Mouse (Mus musculus) stomach, embryonic 16.5 days (tissue): ENCODE results near the gene Gstm3. TPM values are rescaled to one million over a fixed set of nuclear protein-coding genes. Genes with fewer than 3 reads are reported as not detected.
"Not testable (repeated sequence)": the region's sequence is repeated elsewhere in the genome, so short reads cannot be mapped to it uniquely, and the experiment has no call there.

Experiments used
- ATAC-seq: fragments of 200-750 bp; cut with Nextera tagmentation; 2 replicates; pipeline ENCODE4 v1.8.0; 2017; ENCODE audit warnings: moderate number of reproducible peaks, moderate TSS enrichment; ENCODE audit not compliant: insufficient read depth, low FRiP score
- H3K27ac ChIP-seq: fragments of 300-500 bp; sonication (generic); 2 replicates; pipeline ENCODE4 v1.5.1; 2014; ENCODE audit warnings: low read length
- H3K27me3 ChIP-seq: fragments of 300-500 bp; sonication (generic); 2 replicates; pipeline ENCODE4 v1.6.1; 2014; ENCODE audit warnings: low read length, control low read depth, mixed read lengths; ENCODE audit not compliant: control insufficient read depth, insufficient read depth
- H3K36me3 ChIP-seq: fragments of 300-500 bp; sonication (generic); 2 replicates; pipeline ENCODE4 v1.6.1; 2014; ENCODE audit warnings: low read length; ENCODE audit not compliant: control insufficient read depth, insufficient read depth
- H3K4me1 ChIP-seq: fragments of 300-500 bp; sonication (generic); 2 replicates; pipeline ENCODE4 v1.6.1; 2014; ENCODE audit warnings: low read length, control low read depth, mixed read lengths; ENCODE audit not compliant: control insufficient read depth, insufficient read depth
- H3K4me2 ChIP-seq: fragments of 300-500 bp; sonication (generic); 2 replicates; pipeline ENCODE4 v1.6.1; 2014; ENCODE audit warnings: low read depth, low read length, mixed read lengths
- H3K4me3 ChIP-seq: fragments of 300-500 bp; sonication (generic); replicated peaks from 2 replicates; pipeline ENCODE4 v1.5.1; 2014; ENCODE audit warnings: mild to moderate bottlenecking, low read length
- H3K9ac ChIP-seq: fragments of 300-500 bp; sonication (generic); 2 replicates; pipeline ENCODE4 v1.6.1; 2014; ENCODE audit warnings: low read length
- H3K9me3 ChIP-seq: fragments of 300-500 bp; sonication (generic); replicated peaks from 2 replicates; pipeline ENCODE4 v1.6.1; 2016; ENCODE audit warnings: low read length, control low read depth; ENCODE audit not compliant: control insufficient read depth
- whole genome bisulfite sequencing: fragments of 180-500 bp; shearing (Covaris S2); extraction: QIAGEN DNeasy Blood & Tissue Kit; methylation state at CpG from one replicate; pipeline ENCODE4 v1.1.7; 2014; 5-methylcytosine and 5-hydroxymethylcytosine counted together
- polyA plus RNA-seq: library from polyadenylated mRNA; unstranded; fragments of >200 nt; fragmentation: Nextera tagmentation; extraction: Ambion mirVana; gene quantifications from 2 replicates; pipeline ENCODE4 v1.2.1, GENCODE M21; 2015

The Gstm3 gene
- polyA plus RNA-seq, 1 experiment from 2014 or later, result 63.5 TPM

GRCm38 (mm10) chr3:108010286-108010685, 41.2 kb upstream of the Gstm3 start:
- no peak overlapping the region for H3K9ac ChIP-seq
- no peaks in the 10 kb centered on the region for H3K9me3 ChIP-seq

GRCm38 (mm10) chr3:108002021-108002420, 32.9 kb upstream of the Gstm3 start:
- Histone ChIP-seq H3K4me3 (no peak overlapping the region), H3K9me3 (no peaks in the 10 kb centered on the region), H3K36me3 (no peaks in the 10 kb centered on the region), H3K9ac (no peak overlapping the region), H3K4me2 (no peak overlapping the region), H3K27me3 (no peaks in the 10 kb centered on the region), H3K4me1 (no peaks in the 10 kb centered on the region), H3K27ac (no peak overlapping the region)
- no peak for ATAC-seq
- WGBS, result 49% methylated on average over 8 of the region's 8 CpGs

More at GRCm38 (mm10) chr3:108010286-108010685, 41.2 kb upstream of the Gstm3 start:
- Histone ChIP-seq H3K4me1 (peaks cover 12% of the 10 kb centered on the region), H3K4me3 (no peak overlapping the region), H3K36me3 (no peaks in the 10 kb centered on the region; the same call in 1 of the 2 replicates), H3K27me3 (no peaks in the 10 kb centered on the region), H3K27ac (no peak overlapping the region), H3K4me2 (no peak overlapping the region)
- no peak for ATAC-seq
- WGBS, result 58% methylated on average over 2 of the region's 2 CpGs

DNA sequence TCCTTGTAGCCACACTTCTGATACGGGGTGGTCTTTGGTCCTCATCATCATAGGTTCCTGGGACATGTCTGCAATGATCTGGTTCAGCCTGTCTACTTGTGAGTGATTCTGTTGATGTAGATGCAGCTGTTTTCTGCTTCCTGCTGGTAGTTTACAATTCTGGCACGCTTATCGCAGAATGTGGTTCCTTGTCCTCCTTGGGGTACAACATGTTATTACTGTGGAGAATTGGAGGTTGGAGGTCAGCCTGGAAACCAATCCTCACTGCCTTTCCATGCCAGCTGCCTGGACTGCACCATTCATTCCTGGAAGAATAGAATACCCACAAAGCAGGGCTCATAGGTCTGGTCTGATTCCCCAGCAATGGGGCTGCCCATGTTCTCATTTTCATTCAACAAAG, 30.4 kb upstream of the Gstm3 start:
- Histone ChIP-seq H3K36me3 (no peaks in the 10 kb centered on the region), H3K27ac (no peak overlapping the region), H3K4me1 (no peaks in the 10 kb centered on the region), H3K9me3 (no peaks in the 10 kb centered on the region), H3K4me3 (no peak overlapping the region), H3K4me2 (no peak overlapping the region), H3K9ac (no peak overlapping the region), H3K27me3 (no peaks in the 10 kb centered on the region)
- WGBS, result 69% methylated on average over 3 of the region's 3 CpGs
- ATAC-seq, result no peak

- Histone ChIP-seq H3K9me3 (no peaks in the 10 kb centered on the region), H3K9ac (no peak overlapping the region), H3K27me3 (no peaks in the 10 kb centered on the region), H3K27ac (no peak overlapping the region), H3K4me3 (no peak overlapping the region), H3K4me1 (no peaks in the 10 kb centered on the region), H3K36me3 (no peaks in the 10 kb centered on the region), H3K4me2 (no peak overlapping the region)
- 84% methylated on average over 3 of the region's 3 CpGs for WGBS
- ATAC-seq, result no peak
Observed at GRCm38 (mm10) chr3:107998591-107998990, 29.5 kb upstream of the Gstm3 start.

DNA sequence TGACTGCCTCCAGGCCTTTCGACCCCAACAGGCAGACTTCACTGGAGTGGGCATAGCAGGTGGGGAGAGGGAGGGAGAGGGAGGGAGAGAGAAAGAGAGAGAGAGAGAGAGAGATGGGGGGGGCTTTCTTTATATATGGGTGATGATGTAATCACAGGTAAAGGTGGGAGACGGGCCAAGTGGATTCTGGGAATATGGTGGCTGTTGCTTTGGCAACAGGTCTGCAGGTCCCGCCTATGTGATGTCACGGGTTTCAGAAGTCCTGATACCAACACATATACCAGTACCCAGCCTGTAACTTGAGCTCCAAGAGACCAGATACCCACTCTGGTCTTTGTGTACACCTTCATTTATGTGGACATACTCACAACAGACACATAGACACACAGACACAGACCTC, 27.5 kb upstream of the Gstm3 start:
- H3K27ac ChIP-seq, result no peak overlapping the region
- no peak for ATAC-seq
- no peak overlapping the region for H3K4me3 ChIP-seq
- no peak overlapping the region for H3K4me2 ChIP-seq
- 81% methylated on average over 4 of the region's 4 CpGs for WGBS
- H3K9ac ChIP-seq, result no peak overlapping the region
- H3K4me1 ChIP-seq, result no peaks in the 10 kb centered on the region
- no peaks in the 10 kb centered on the region for H3K36me3 ChIP-seq
- H3K27me3 ChIP-seq, result no peaks in the 10 kb centered on the region
- no peaks in the 10 kb centered on the region for H3K9me3 ChIP-seq

GRCm38 (mm10) chr3:107995974-107996373, 26.9 kb upstream of the Gstm3 start:
- 80% methylated on average over 2 of the region's 2 CpGs for WGBS
- not testable (repeated sequence) for H3K9me3 ChIP-seq, H3K4me1 ChIP-seq, H3K36me3 ChIP-seq, ATAC-seq, H3K27me3 ChIP-seq, H3K27ac ChIP-seq, H3K4me2 ChIP-seq, H3K4me3 ChIP-seq, H3K9ac ChIP-seq

DNA sequence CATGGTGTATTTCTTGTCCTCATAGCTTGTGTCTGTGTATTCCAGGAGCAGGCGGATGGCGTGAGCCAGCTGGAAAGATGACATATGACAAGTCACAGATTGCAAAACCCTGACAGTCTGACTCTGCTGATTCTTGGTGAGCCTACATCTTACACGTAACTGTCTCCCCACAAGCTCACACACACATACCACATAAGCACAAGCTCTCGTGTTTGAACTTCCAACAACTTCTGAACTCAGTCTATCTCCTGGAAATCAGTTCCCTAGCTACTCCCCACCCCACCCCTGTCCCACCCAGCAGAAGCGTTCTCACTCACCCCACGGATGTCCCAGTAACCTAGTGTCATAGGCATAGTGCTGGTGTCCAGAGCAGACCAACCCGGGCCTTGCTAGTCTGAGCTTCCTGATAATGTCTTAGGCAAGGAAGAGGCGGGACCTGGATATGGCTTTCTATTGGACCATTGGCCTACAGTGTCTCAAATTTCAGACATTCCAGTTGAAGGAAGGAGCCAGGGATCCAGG, 17.0 kb upstream of the Gstm3 start, which contains the start of gene Gstm2:
Gene Gstm2 (minus strand): TSS at position 413 of the 522 bp plus-strand sequence.
- Histone ChIP-seq H3K36me3 (no peaks in the 10 kb centered on the region), H3K9ac (peak within 1 kb of the TSS; percentile 40), H3K4me3 (peak within 1 kb of the TSS; percentile 33), H3K4me2 (peak within 1 kb of the TSS; percentile 43), H3K27ac (peak within 1 kb of the TSS; percentile 70), H3K4me1 (peaks cover 12% of the 10 kb centered on the region), H3K27me3 (no peaks in the 10 kb centered on the region), H3K9me3 (no peaks in the 10 kb centered on the region)
- peak; percentile 92 for ATAC-seq
- 18% methylated on average over 8 of the region's 8 CpGs for WGBS

- Histone ChIP-seq H3K4me1 (peaks cover 14% of the 10 kb centered on the region), H3K27ac (peak overlapping the region; percentile 70; the same call in 1 of the 2 replicates), H3K4me3 (peak overlapping the region; percentile 33; the same call in 1 of the 2 replicates), H3K4me2 (peak overlapping the region; percentile 43)
- H3K27me3 ChIP-seq, H3K9ac ChIP-seq, ATAC-seq, H3K36me3 ChIP-seq, H3K9me3 ChIP-seq: not testable (repeated sequence)
- WGBS, result 96% methylated on average over 2 of the region's 2 CpGs
Observed at GRCm38 (mm10) chr3:107985141-107985540, 16.1 kb upstream of the Gstm3 start.

- no peak for ATAC-seq
- H3K9ac ChIP-seq, result no peak overlapping the region
- H3K9me3 ChIP-seq, result no peaks in the 10 kb centered on the region
- no peaks in the 10 kb centered on the region for H3K36me3 ChIP-seq
- H3K4me3 ChIP-seq, result no peak overlapping the region
- 68% methylated on average over 5 of the region's 5 CpGs for WGBS
- H3K27ac ChIP-seq, result no peak overlapping the region
- peaks cover 14% of the 10 kb centered on the region for H3K4me1 ChIP-seq
- no peaks in the 10 kb centered on the region for H3K27me3 ChIP-seq
- H3K4me2 ChIP-seq, result no peak overlapping the region
Observed at GRCm38 (mm10) chr3:107984471-107984870, 15.4 kb upstream of the Gstm3 start.
